Mouse (Mus musculus): ENCODE data around the gene Prps1l3.

The Prps1l3 gene

DNA sequence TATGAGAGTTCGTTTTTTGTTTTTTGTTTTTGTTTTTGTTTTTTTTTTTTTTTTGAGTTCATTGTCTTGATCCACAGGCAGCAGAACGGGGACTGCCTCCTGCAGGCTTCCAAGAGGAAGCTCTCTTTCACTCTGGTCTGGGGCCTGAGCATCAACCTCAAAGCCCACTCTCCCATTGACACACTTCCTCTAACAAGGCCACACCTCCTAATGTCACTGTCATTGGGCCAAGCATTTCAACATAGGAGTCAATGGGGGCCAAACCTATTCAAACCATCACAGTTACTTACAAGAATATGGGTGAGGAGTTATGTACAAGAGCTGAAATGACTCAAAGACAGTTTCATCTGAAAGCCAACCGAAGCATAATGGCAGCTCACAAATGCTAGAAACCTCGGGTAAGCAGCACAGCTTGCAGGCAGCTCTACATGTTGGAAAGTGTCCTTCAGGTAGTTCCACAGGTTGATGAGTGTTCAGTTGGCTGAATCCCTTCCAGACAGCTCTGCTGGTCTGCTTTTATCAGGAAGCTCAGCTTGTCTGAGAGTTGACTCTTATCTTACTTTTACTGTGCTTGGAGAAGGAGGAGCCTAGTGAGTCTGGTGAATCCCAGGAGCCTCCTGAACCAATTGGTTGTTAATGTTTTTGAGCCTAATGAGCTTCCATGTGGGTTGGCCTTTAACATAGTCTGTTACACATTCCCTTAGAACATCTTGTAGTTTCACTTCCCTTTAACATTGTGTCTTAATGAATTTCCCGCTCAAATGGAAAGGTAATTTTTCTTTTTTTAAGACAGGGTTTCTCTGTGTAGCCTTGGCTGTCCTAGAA, 13.7 kb downstream of the Prps1l3 start:
- no peak for DNase-seq (ENCODE audit: low read depth, low spot score)

DNA sequence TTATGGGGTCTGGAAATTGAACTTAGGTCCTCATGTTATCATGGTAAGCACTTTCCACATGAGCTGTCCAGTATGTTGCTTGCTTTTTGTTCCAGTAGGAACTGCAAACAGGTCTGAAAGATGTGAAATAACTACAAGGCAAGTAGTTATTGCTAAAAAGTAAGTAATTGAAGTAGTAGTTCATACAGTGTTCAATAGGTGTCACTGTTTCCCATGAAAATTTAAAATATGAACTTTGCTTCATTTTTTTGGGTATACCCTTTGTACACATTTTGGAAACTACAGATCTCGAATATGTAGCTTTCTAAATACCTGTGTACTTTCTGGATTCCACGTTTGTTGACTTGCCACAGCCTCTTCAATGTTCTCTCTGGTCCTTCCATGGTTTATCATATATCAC, 28.4 kb downstream of the Prps1l3 start:
- no peak for DNase-seq (ENCODE audit: low read depth, low spot score)

DNA sequence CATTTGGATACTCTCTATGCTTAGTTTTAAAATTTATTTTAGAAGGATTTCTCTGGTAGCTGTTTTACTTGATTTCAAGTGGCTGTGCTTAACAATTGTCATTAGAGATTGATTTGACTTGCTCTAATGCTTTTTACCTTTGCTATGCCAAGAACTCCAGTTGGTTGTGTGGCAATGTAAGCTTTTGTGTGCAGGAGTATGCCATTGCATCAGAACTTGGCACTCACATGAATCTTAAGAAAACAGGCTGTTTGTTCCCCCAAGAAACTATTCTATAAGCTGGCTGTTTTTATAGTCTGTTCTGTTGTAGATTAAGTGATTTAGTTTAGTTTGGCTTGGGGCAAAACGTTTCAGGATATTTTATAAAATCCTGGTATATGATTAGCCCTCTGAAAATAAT, 45.2 kb downstream of the Prps1l3 start:
- DNase-seq (ENCODE audit: low read depth, low spot score): no peak

DNA sequence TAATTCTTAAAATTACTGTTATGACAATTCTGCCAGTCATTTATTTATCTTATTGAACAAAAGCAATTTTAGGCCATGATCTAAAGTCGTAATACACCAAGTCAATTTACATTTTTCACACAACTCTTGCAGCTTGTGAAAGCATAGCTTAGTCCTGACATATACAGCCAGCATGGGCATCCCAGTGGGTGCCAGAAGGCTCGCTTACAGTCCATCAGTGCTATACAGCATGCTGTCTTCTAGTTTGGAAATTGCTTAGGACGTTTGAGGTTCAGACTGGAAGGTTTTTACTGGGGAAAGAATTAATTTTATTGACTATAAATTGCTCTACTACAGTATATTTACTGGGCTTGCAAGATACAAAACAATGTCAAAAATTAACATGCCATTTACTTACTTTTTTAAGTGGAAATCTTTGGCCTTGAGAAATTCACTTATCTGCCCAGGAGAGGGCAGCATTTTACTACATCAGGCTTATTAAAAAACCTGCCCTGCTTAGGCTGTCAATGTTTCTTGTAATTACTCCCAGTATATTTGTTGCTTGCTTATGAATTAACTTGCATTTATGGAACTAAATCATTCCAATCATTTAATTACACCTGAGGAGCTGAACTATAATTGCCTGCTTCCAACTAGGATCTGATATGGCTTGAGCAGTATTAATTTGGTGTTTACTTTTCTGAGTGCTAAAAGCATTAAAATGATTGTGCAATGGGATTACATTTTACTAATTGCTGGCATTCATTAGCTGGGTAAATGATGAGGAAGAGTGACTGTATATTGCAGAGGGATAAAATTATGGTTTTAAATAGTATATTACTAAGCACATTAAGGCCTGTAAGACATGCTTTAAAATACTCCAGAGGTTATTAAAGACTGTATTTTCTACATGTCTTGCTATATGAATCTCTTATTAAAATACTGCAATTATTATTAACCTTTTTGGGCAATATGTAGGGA, 51.2 kb downstream of the Prps1l3 start:
- DNase-seq (ENCODE audit: low read depth, low spot score): no peak

DNA sequence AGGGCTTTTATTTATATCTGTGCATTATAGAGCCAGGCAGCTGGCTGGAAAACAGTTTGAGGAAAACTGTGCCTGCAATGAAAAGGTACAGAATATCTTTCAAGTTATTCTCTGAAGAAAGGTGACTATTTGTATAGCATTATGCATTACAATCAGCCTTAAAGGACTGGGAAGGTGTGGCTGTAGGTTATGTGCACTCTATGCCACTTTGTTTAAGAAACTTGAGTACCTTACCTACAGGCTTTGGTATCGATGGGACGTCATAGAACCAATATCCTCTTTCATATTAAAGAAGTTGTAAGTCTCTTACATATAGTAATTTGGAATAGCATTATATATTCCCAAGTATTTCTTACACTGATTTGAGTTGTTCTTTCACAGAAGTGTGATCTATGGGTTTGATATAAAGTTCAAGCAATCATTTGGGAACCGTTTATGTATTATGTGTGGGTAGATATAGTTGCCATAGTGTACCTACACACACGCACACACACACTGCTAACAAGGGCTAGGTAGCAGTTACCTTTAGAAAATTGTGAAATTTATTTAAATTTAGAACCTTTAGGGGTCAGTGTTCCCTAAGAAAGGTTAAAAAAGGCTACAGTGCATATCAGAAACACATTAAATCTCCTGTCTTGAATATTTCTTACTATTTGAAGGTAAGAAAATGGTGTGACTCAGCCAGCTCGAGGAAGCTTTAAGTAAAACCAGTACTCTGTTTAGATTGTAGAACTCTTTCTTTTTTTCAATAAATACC, 55.3 kb downstream of the Prps1l3 start:
- DNase-seq (ENCODE audit: low read depth, low spot score): no peak

All from c-Kit-negative CD71-positive TER-119-positive erythroid progenitor cells, embryonic 14.5 days (primary cell).